Comparison of ENCODE assay signal across 24 mouse cellular contexts in the genomic region with DNA sequence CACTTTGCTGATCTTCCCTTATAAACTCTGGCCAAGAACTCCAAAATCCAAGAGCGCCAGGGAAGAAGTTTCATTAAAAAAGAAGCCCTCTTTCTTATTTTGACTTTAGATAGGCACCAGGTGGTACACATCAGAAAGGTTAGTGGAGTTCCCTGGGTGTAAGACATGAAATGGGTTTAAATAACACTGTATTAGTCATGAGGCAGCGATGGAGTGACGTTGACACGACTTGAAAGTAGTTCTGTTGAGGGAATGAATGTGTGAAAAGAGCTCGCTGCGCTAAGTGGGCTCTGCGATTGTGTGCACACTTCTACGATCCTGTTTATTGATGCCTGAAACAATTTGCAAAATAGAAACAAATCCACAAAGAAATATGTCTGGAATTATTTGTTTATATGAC.
DNase-seq lines count a peak whose midpoint lies in the region; ATAC-seq and TF ChIP-seq lines count a peak whose summit lies in the region.
"Had no signal": no experiment of that assay in that cellular context is flagged by ENCODE, and none has a peak within 500 bp of the region (broad histone marks: within the 10 kb centered on the region; RNA-seq: fewer than 3 reads in every experiment).

No protein-coding gene starts in this region.

- no peak for DNase-seq in forebrain, postnatal 0 days
- DNase-seq in lung, postnatal 25 days (ENCODE audit: low spot score): no peak
- DNase-seq in stomach, postnatal 0 days (ENCODE audit: low spot score): no peak
- DNase-seq in embryonic facial prominence, embryonic 10.5 days (ENCODE audit: low spot score): peak; percentile 5
- DNase-seq in spleen, adult 12 weeks (ENCODE audit: low spot score): no peak
- DNase-seq: adrenal gland, adult 8-10 months; adrenal gland, postnatal 25 days; cerebellum, adult 18-20 months; cerebellum, adult 9-10 months; cerebellum, postnatal 14 days; gastrocnemius, adult 2 months; gastrocnemius, postnatal 14 days; heart, adult 11 months had no signal

- WGBS in forebrain, embryonic 16.5 days: 51% methylated on average over 8 of the region's 8 CpGs
- WGBS in forebrain, postnatal 0 days: 44% methylated on average over 8 of the region's 8 CpGs
- 42% methylated on average over 8 of the region's 8 CpGs for WGBS in lung, embryonic 16.5 days
- WGBS in stomach, embryonic 15.5 days: 52% methylated on average over 8 of the region's 8 CpGs
- 60% methylated on average over 8 of the region's 8 CpGs for WGBS in stomach, postnatal 0 days
- WGBS in embryonic facial prominence, embryonic 10.5 days: 88% methylated on average over 8 of the region's 8 CpGs

- TF ChIP-seq EP300 in stomach, postnatal 0 days (optimal IDR thresholded peaks at IDR 0.05): no peak

- peaks cover 49% of the 10 kb centered on the region for H3K4me1 ChIP-seq in forebrain, embryonic 16.5 days (replicated peaks; ENCODE audit: control insufficient read depth, insufficient read depth, low read length)
- peaks cover 21% of the 10 kb centered on the region for H3K4me1 ChIP-seq in forebrain, postnatal 0 days (ENCODE audit: insufficient read depth)
- H3K4me1 ChIP-seq in lung, embryonic 16.5 days (replicated peaks; ENCODE audit: control insufficient read depth, insufficient read depth, low read length): peaks cover 30% of the 10 kb centered on the region; the same call in 1 of the 2 replicates
- peaks cover 7% of the 10 kb centered on the region; the same call in 1 of the 2 replicates for H3K4me1 ChIP-seq in stomach, embryonic 15.5 days
- peaks cover under 1% of the 10 kb centered on the region; the same call in 1 of the 2 replicates for H3K4me1 ChIP-seq in stomach, postnatal 0 days (replicated peaks; ENCODE audit: control insufficient read depth, insufficient read depth)
- H3K4me1 ChIP-seq in embryonic facial prominence, embryonic 10.5 days: peaks cover 63% of the 10 kb centered on the region

- H3K9ac ChIP-seq in forebrain, embryonic 16.5 days (replicated peaks; ENCODE audit: low read depth, low read length): no peak overlapping the region
- no peak overlapping the region for H3K9ac ChIP-seq in forebrain, postnatal 0 days
- no peak overlapping the region for H3K9ac ChIP-seq in lung, embryonic 16.5 days (ENCODE audit: low read length)
- H3K9ac ChIP-seq in stomach, embryonic 15.5 days: no peak overlapping the region
- no peak overlapping the region for H3K9ac ChIP-seq in stomach, postnatal 0 days (ENCODE audit: low read length)
- H3K9ac ChIP-seq: embryonic facial prominence, embryonic 12.5 days; embryonic facial prominence, embryonic 15.5 days; forebrain, embryonic 12.5 days; hindbrain, embryonic 12.5 days; hindbrain, embryonic 15.5 days had no signal

- no peaks in the 10 kb centered on the region for H3K36me3 ChIP-seq in forebrain, embryonic 16.5 days (ENCODE audit: control insufficient read depth, insufficient read depth)
- H3K36me3 ChIP-seq in forebrain, postnatal 0 days (ENCODE audit: insufficient read depth): no peaks in the 10 kb centered on the region
- H3K36me3 ChIP-seq in lung, embryonic 16.5 days (ENCODE audit: control insufficient read depth, insufficient read depth, low read length): no peaks in the 10 kb centered on the region
- no peaks in the 10 kb centered on the region for H3K36me3 ChIP-seq in stomach, embryonic 15.5 days
- H3K36me3 ChIP-seq in stomach, postnatal 0 days (ENCODE audit: control insufficient read depth, insufficient read depth, low read length): no peaks in the 10 kb centered on the region
- H3K36me3 ChIP-seq in embryonic facial prominence, embryonic 10.5 days (replicated peaks): no peaks in the 10 kb centered on the region
- H3K36me3 ChIP-seq: embryonic facial prominence, embryonic 12.5 days; embryonic facial prominence, embryonic 15.5 days; forebrain, embryonic 12.5 days; hindbrain, embryonic 12.5 days; hindbrain, embryonic 15.5 days had no signal

- no peaks in the 10 kb centered on the region for H3K9me3 ChIP-seq in forebrain, embryonic 16.5 days (ENCODE audit: control insufficient read depth, low read length)
- H3K9me3 ChIP-seq in forebrain, postnatal 0 days (ENCODE audit: low read length): no peaks in the 10 kb centered on the region
- no peaks in the 10 kb centered on the region for H3K9me3 ChIP-seq in lung, embryonic 16.5 days (ENCODE audit: control insufficient read depth, low read length)
- H3K9me3 ChIP-seq in stomach, embryonic 15.5 days: no peaks in the 10 kb centered on the region
- no peaks in the 10 kb centered on the region for H3K9me3 ChIP-seq in stomach, postnatal 0 days (ENCODE audit: control insufficient read depth, low read length)
- no peaks in the 10 kb centered on the region for H3K9me3 ChIP-seq in embryonic facial prominence, embryonic 10.5 days
- H3K9me3 ChIP-seq: embryonic facial prominence, embryonic 12.5 days; embryonic facial prominence, embryonic 15.5 days; forebrain, embryonic 12.5 days; hindbrain, embryonic 12.5 days; hindbrain, embryonic 15.5 days had no signal

- no peak for TF ChIP-seq CTCF in forebrain, postnatal 0 days (IDR thresholded peaks at IDR 0.05; ENCODE audit: low read depth)
- TF ChIP-seq CTCF in stomach, postnatal 0 days (IDR thresholded peaks at IDR 0.05; ENCODE audit: low read depth): no peak

- 0 out of 2 replicates have a peak overlapping the region, but pooled peaks have one; percentile 6 for H3K27ac ChIP-seq in forebrain, embryonic 16.5 days (ENCODE audit: low read length)
- H3K27ac ChIP-seq in forebrain, postnatal 0 days (ENCODE audit: low read depth, low read length): no peak overlapping the region
- no peak overlapping the region for H3K27ac ChIP-seq in lung, embryonic 16.5 days (ENCODE audit: low read length)
- no peak overlapping the region for H3K27ac ChIP-seq in stomach, embryonic 15.5 days
- no peak overlapping the region for H3K27ac ChIP-seq in stomach, postnatal 0 days (replicated peaks)
- H3K27ac ChIP-seq in embryonic facial prominence, embryonic 10.5 days (replicated peaks): no peak overlapping the region
- H3K27ac ChIP-seq: embryonic facial prominence, embryonic 12.5 days; embryonic facial prominence, embryonic 15.5 days; forebrain, embryonic 12.5 days; gastrocnemius, adult 2 months; hindbrain, embryonic 12.5 days; hindbrain, embryonic 15.5 days had no signal

- H3K27me3 ChIP-seq in forebrain, embryonic 16.5 days (replicated peaks; ENCODE audit: control insufficient read depth, insufficient read depth, low read length): no peaks in the 10 kb centered on the region
- H3K27me3 ChIP-seq in forebrain, postnatal 0 days (ENCODE audit: insufficient read depth, low read length): no peaks in the 10 kb centered on the region
- no peaks in the 10 kb centered on the region; the same call in 1 of the 2 replicates for H3K27me3 ChIP-seq in lung, embryonic 16.5 days (ENCODE audit: control insufficient read depth, insufficient read depth, low read depth, low read length)
- no peaks in the 10 kb centered on the region for H3K27me3 ChIP-seq in stomach, embryonic 15.5 days (replicated peaks)
- H3K27me3 ChIP-seq in stomach, postnatal 0 days (ENCODE audit: control insufficient read depth, insufficient read depth, low read length): no peaks in the 10 kb centered on the region
- no peaks in the 10 kb centered on the region for H3K27me3 ChIP-seq in embryonic facial prominence, embryonic 10.5 days (replicated peaks; ENCODE audit: low read depth, poor library complexity, severe bottlenecking)
- H3K27me3 ChIP-seq: embryonic facial prominence, embryonic 12.5 days; embryonic facial prominence, embryonic 15.5 days; hindbrain, embryonic 12.5 days; hindbrain, embryonic 15.5 days had no signal

- H3K4me2 ChIP-seq in forebrain, embryonic 16.5 days (ENCODE audit: low read length): no peak overlapping the region
- H3K4me2 ChIP-seq in forebrain, postnatal 0 days (ENCODE audit: low read depth): no peak overlapping the region
- peak overlapping the region; percentile 42 for H3K4me2 ChIP-seq in lung, embryonic 16.5 days (ENCODE audit: low read depth, low read length)
- H3K4me2 ChIP-seq in stomach, embryonic 15.5 days: peak overlapping the region; percentile 21; the same call in 1 of the 2 replicates
- no peak overlapping the region for H3K4me2 ChIP-seq in stomach, postnatal 0 days (replicated peaks; ENCODE audit: low read depth)
- H3K4me2 ChIP-seq: embryonic facial prominence, embryonic 12.5 days; embryonic facial prominence, embryonic 15.5 days; forebrain, embryonic 12.5 days; heart, embryonic 11.5 days; hindbrain, embryonic 12.5 days; hindbrain, embryonic 15.5 days had no signal

- H3K4me3 ChIP-seq in forebrain, embryonic 16.5 days (replicated peaks; ENCODE audit: low read length): no peak overlapping the region
- no peak overlapping the region for H3K4me3 ChIP-seq in forebrain, postnatal 0 days (ENCODE audit: low read depth, low read length)
- H3K4me3 ChIP-seq in lung, embryonic 16.5 days (ENCODE audit: low read length): peak overlapping the region; percentile 14; the same call in 1 of the 2 replicates
- H3K4me3 ChIP-seq in stomach, embryonic 15.5 days (replicated peaks): no peak overlapping the region
- H3K4me3 ChIP-seq in stomach, postnatal 0 days (ENCODE audit: low read depth, low read length): no peak overlapping the region
- no peak overlapping the region for H3K4me3 ChIP-seq in embryonic facial prominence, embryonic 10.5 days
- H3K4me3 ChIP-seq: embryonic facial prominence, embryonic 12.5 days; embryonic facial prominence, embryonic 15.5 days; forebrain, embryonic 12.5 days; gastrocnemius, adult 2 months; hindbrain, embryonic 12.5 days; hindbrain, embryonic 15.5 days had no signal

- no peak; the same call in 1 of the 2 replicates for ATAC-seq in forebrain, embryonic 16.5 days
- ATAC-seq in forebrain, postnatal 0 days: no peak
- ATAC-seq in lung, embryonic 16.5 days (ENCODE audit: low read depth): no peak
- no peak for ATAC-seq in stomach, embryonic 15.5 days (ENCODE audit: insufficient read depth, low FRiP score, low read depth)
- no peak for ATAC-seq in stomach, postnatal 0 days (ENCODE audit: low FRiP score, low TSS enrichment)
- ATAC-seq: activated CD4-positive, CD25-positive, alpha-beta regulatory T cell, adult 4 months; CD4-positive, CD25-positive, alpha-beta regulatory T cell, adult 4 months had no signal

Comparison
In these comparisons a context has a peak if more than half of its experiments do, and no peak if none do; other contexts are left out.
1. H3K4me2 ChIP-seq: peak in lung, embryonic 16.5 days (single experiment) and stomach, embryonic 15.5 days (single experiment); none in forebrain, embryonic 16.5 days (single experiment), forebrain, postnatal 0 days (single experiment) and stomach, postnatal 0 days (single experiment).